Comparison of ENCODE assay signal across 8 mouse cellular contexts in genomic region chr19:7182273-7182949, GRCm38 (mm10). TPM values are rescaled to one million over a fixed set of nuclear protein-coding genes. Genes with fewer than 3 reads are reported as not detected.
A peak's percentile ranks its signal among the peaks of the same experiment; 100 is the strongest.
DNase-seq lines count a peak whose midpoint lies in the region; ATAC-seq lines count a peak whose summit lies in the region.

No protein-coding gene starts in this region.

- 13% methylated on average over 23 of the region's 23 CpGs for WGBS in midbrain, embryonic 12.5 days

- H3K36me3 ChIP-seq in midbrain, embryonic 12.5 days = no peaks in the 10 kb centered on the region

- peak overlapping the region; percentile 6; the same call in 1 of the 2 replicates for H3K4me2 ChIP-seq in midbrain, embryonic 12.5 days (replicated peaks)

- H3K4me3 ChIP-seq in midbrain, embryonic 12.5 days = no peak overlapping the region

- H3K27me3 ChIP-seq in midbrain, embryonic 12.5 days = peaks cover 95% of the 10 kb centered on the region

- DNase-seq in T-cell, adult 2 months (ENCODE audit: low spot score) = peak; percentile 22
- peak; percentile 63 to 72 for DNase-seq in cerebellum, adult 18-20 months
- peak; percentile 69 to 71 for DNase-seq in frontal cortex, postnatal 14 days (ENCODE audit: low spot score in 2 of 2)
- DNase-seq in kidney, adult 18-20 months = peak; percentile 97
- DNase-seq in left cerebral cortex, postnatal 4 days = peak; percentile 99
- peak; percentile 86 for DNase-seq in testis, postnatal 10 days (ENCODE audit: low spot score)
- DNase-seq in yolk sac, embryonic 10.5 days (ENCODE audit: low spot score) = no peak

- H3K4me1 ChIP-seq in midbrain, embryonic 12.5 days = peaks cover 71% of the 10 kb centered on the region

- no peak overlapping the region for H3K27ac ChIP-seq in midbrain, embryonic 12.5 days (replicated peaks)

- ATAC-seq in midbrain, embryonic 12.5 days (ENCODE audit: low FRiP score, low read depth) = peak; percentile 50

- intact Hi-C loops in left cerebral cortex, postnatal 4 days (cut with DNase I) = no loop called here

- H3K9ac ChIP-seq in midbrain, embryonic 12.5 days (replicated peaks) = 0 out of 2 replicates have a peak overlapping the region, but pooled peaks have one; percentile 24

- no peaks in the 10 kb centered on the region for H3K9me3 ChIP-seq in midbrain, embryonic 12.5 days

RNA-seq across cellular contexts. Expression of gene Otub1, which starts 23.7 kb away (rescaled TPM):
- total RNA-seq in left cerebral cortex, postnatal 4 days (2021) = 100 to 1,000 TPM; 181 TPM
- polyA plus RNA-seq in midbrain, embryonic 12.5 days (2016; fragmentation: Nextera tagmentation; extraction: Ambion mirVana) = 230 and 248 TPM in 2 replicates

RNA-seq across cellular contexts. Expression of gene Cox8a, which starts 35.0 kb away (rescaled TPM):
- total RNA-seq in left cerebral cortex, postnatal 4 days (2021) = 100 to 1,000 TPM; 469 to 499 TPM
- polyA plus RNA-seq in midbrain, embryonic 12.5 days (2016; fragmentation: Nextera tagmentation; extraction: Ambion mirVana) = 763 and 786 TPM in 2 replicates

RNA-seq across cellular contexts. Expression of gene Naa40, which starts 58.6 kb away (rescaled TPM):
- total RNA-seq in left cerebral cortex, postnatal 4 days (2021) = 10 to 100 TPM; 45.6 to 49.9 TPM
- polyA plus RNA-seq in midbrain, embryonic 12.5 days (2016; fragmentation: Nextera tagmentation; extraction: Ambion mirVana) = 88.4 and 91.0 TPM in 2 replicates
